Mouse (Mus musculus): ENCODE results near the gene Slc35b1. TPM values are rescaled to one million over a fixed set of nuclear protein-coding genes. Genes with fewer than 3 reads are reported as not detected.

Slc35b1 gene
- total RNA-seq (2017): 42.2 to 79.4 TPM (median 58.1 TPM) in 3 replicates

DNA sequence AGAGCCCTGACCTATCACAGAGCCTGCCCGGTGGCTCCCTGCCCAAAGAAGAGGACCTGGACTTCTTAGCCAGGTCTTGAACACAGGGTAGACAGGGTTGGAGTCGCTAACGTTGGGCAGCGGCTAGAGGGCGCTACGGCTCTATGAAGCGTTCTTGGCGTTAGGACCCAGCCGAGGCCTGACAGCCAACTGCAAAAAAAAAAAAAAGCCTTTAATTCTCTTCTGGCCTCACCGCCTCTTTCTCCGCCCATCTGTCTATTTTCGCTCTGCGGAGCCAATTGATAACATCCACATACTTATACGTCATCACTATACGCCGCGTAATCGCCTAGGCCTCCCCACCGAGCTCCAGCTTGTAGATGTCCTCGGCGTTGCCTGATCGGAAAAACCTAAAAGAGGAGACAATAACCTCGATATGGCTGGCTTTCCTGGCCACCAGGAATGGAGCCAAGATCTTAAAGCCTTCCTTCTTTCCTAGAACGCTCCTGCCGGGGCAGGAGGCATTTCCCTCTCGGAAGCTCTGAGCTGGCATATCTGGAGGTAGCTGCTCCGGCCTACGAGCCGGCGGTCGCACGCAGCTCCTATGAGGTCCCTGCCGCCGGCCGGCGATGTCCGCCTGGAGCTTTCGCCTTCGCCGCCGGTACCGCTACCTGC, at the start of gene Slc35b1:
Slc35b1 (plus strand) TSS at position 374 of the 654 bp plus-strand sequence.
- ATAC-seq (replicated peaks; ENCODE audit: insufficient number of reproducible peaks, low FRiP score, low TSS enrichment, poor library complexity, severe bottlenecking): peak; percentile 89

DNA sequence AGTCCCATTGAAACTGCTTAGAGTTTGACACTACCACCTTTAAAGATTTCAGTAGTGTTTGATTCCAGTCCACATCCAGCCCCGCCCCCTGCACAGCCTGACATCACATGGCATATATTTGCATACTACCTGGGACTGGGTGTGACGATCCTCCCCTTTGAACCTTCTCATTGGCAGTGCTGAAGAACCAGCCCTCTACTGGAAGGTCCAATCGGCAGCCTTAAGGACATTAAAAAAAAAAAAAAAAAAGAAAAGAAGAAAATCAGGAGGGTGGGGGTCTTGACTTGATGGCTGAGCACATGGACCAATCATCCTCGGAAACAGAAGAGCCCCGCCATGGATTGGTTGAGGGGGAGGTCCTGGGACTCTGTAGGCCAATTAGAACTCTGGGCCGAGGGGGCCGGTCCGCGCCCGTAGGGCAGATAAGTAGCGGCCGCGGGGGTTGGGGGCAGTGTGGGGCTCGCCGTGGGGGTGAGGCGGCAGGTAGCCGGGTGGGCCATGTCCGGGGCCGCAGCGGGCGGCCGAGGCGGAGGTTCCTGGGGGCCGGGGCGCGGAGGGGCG, 47.8 kb upstream of the Slc35b1 start, which contains the start of gene Fam117a:
Fam117a (plus strand) TSS at position 451 of the 561 bp plus-strand sequence.
- ATAC-seq (replicated peaks; ENCODE audit: insufficient number of reproducible peaks, low FRiP score, low TSS enrichment, poor library complexity, severe bottlenecking): peak; percentile 76

GRCm38 (mm10) chr11:95337129-95337813, 47.2 kb upstream of the Slc35b1 start:
- peak; percentile 49 for ATAC-seq (replicated peaks; ENCODE audit: insufficient number of reproducible peaks, low FRiP score, low TSS enrichment, poor library complexity, severe bottlenecking)

DNA sequence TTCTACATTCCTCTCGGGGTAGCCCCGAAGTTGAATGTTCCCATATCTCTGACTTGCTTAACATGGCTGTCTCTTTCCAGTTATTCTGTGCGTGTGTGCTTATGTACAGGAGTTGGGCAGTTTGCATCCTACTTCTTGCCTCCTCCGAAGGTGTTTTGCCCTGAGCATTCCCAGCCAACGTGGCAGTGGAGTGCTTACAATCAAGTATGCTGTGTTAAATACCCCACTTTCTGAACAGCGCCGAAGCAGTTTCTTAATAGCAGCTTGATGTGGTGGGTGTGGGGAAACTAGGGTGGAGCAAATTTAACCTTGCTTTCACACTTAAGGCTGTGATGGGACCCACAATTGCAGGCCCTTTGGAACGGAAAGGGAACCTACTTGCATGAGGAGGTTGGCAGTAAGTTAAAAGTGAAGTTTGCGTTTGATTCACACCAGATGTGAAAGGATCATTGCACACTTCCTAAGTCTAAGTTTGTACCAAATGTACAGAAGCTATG, 46.6 kb upstream of the Slc35b1 start:
- 0 out of 2 replicates have a peak, but pooled peaks have one; percentile 3 for ATAC-seq (replicated peaks; ENCODE audit: insufficient number of reproducible peaks, low FRiP score, low TSS enrichment, poor library complexity, severe bottlenecking)

DNA sequence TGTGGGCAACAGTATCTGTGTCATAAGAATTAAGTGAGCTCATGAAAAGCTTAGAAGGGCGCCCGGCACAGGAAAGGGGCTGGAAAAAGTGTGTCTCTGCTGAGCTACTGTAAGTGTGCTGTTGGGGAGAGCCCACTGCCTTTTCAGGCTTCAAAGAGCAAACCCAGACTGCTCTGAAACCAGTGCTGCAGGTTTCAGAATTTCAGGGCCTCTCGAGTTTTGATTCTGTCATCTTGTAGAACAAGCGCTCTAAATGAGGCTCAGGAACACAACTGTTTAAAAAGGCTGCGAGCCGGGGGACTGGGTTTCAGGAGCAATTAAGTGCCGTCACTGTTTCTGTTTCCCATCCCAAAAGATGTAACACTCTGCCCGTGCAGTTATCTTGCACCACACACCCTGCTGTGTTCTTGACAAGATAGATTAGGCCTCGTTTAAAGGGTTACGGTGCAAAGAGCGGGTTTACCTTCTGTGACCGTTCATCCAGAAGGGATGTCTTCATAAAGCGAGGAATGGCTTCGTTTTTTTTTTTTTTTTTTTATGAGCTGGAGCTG, 44.9 kb upstream of the Slc35b1 start:
- ATAC-seq (replicated peaks; ENCODE audit: insufficient number of reproducible peaks, low FRiP score, low TSS enrichment, poor library complexity, severe bottlenecking): no peak

DNA sequence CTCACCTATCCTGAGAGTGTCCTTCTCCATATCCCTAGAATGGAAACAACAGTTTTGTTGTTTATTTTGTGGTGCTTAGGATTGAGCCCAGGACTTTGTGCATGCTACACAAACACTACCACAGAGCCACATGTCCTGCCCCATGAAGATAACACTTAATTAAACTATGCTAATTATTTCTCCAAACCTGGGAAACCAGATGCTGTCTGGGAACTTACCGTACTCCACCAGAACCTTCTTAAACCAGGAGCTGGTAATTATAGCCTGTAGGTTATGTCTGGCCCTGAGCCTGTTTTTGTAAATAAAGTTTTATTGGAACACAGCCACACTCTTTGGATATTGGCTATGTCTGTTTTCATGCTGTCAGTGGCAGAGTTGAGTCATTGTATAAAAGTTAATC, 44.2 kb upstream of the Slc35b1 start:
- no peak for ATAC-seq (replicated peaks; ENCODE audit: insufficient number of reproducible peaks, low FRiP score, low TSS enrichment, poor library complexity, severe bottlenecking)

- ATAC-seq (replicated peaks; ENCODE audit: insufficient number of reproducible peaks, low FRiP score, low TSS enrichment, poor library complexity, severe bottlenecking): no peak
These were observed 43.8 kb upstream of the Slc35b1 start for GRCm38 (mm10) chr11:95340664-95341063.

GRCm38 (mm10) chr11:95343180-95343579, 41.3 kb upstream of the Slc35b1 start:
- ATAC-seq (replicated peaks; ENCODE audit: insufficient number of reproducible peaks, low FRiP score, low TSS enrichment, poor library complexity, severe bottlenecking): no peak

- no peak for ATAC-seq (replicated peaks; ENCODE audit: insufficient number of reproducible peaks, low FRiP score, low TSS enrichment, poor library complexity, severe bottlenecking)
These were observed 40.3 kb upstream of the Slc35b1 start for GRCm38 (mm10) chr11:95344181-95344580.

DNA sequence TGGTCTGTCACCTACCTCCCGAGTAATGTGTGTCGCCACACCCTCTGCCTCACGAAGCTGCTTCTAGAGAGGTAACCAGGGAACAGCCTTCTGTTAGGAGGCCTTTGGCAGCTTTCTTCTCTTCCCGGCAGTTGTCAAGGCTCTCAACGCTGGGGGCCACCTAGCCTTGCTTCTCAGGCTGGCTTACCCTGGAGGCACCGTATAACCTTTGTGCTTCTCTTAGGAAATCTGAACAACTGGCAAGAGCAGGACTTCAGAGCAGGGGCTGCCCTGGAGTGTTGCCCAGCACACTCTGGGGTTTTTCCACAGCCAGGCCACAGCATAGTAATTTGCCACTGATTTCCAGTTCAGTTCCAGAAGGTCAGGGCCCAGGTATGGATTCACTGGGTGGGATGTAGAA, 34.2 kb upstream of the Slc35b1 start:
- no peak for ATAC-seq (replicated peaks; ENCODE audit: insufficient number of reproducible peaks, low FRiP score, low TSS enrichment, poor library complexity, severe bottlenecking)

DNA sequence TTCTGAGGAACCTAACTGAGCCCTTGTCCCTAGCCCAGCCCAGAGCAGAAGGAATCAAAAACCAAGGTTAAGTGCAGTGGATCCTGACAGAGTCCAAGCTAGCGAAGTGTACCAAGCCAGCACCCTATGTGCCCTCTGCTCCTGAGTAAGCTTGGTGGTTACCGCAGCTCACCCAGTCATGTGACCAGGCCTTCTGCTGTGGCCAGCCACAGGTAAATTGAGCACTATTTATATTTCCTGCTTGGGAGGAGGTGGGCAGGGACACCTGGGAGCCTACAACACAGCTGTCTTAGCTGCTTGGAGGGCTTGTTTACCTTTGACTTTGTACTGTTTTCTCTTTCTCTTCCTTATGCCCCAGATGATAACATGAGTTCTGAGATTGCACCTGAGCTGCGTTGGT, 33.5 kb upstream of the Slc35b1 start:
- no peak for ATAC-seq (replicated peaks; ENCODE audit: insufficient number of reproducible peaks, low FRiP score, low TSS enrichment, poor library complexity, severe bottlenecking)

GRCm38 (mm10) chr11:95352686-95353085, 31.8 kb upstream of the Slc35b1 start:
- no peak for ATAC-seq (replicated peaks; ENCODE audit: insufficient number of reproducible peaks, low FRiP score, low TSS enrichment, poor library complexity, severe bottlenecking)

DNA sequence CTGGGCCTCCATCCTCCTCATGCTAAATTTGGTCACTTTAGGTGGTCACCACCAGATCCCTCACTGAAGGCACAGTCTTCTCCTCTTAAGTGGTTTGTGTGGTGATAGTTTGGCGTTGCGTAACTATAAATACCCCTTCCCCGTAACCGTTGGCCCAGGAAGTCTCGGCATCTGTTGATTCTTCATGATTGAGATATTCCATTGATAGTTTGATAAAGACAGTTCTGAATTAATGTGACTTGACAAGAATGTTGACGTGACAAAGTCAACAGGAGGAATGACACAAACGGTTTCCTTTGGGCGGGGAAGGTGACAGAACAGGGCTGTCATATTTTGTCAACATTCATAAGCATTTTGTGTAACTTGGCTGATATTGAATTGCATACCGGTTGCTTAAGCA, 31.3 kb upstream of the Slc35b1 start:
- no peak for ATAC-seq (replicated peaks; ENCODE audit: insufficient number of reproducible peaks, low FRiP score, low TSS enrichment, poor library complexity, severe bottlenecking)

- peak; percentile 71 for ATAC-seq (replicated peaks; ENCODE audit: insufficient number of reproducible peaks, low FRiP score, low TSS enrichment, poor library complexity, severe bottlenecking)
These were observed 30.1 kb upstream of the Slc35b1 start for GRCm38 (mm10) chr11:95354228-95354944.

GRCm38 (mm10) chr11:95354945-95355660, 29.4 kb upstream of the Slc35b1 start:
- ATAC-seq (replicated peaks; ENCODE audit: insufficient number of reproducible peaks, low FRiP score, low TSS enrichment, poor library complexity, severe bottlenecking): no peak

DNA sequence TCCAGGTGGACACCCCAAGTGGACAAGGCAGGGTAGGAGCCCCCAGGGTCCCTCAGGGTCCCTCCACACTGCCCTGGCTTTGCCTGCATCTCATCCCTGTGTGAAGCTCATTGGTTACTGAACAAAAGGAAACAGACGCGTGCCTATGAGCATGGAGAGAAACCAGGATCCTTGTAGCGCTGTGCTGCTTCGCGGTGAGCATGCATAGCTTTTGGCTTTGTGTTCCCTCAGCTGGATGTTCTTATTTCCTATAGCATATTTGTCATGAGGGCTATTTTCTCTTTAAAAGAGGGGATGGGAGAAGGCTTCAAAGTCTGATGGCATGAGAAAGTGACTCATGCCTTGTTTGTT, 28.9 kb upstream of the Slc35b1 start:
- ATAC-seq (replicated peaks; ENCODE audit: insufficient number of reproducible peaks, low FRiP score, low TSS enrichment, poor library complexity, severe bottlenecking): no peak

DNA sequence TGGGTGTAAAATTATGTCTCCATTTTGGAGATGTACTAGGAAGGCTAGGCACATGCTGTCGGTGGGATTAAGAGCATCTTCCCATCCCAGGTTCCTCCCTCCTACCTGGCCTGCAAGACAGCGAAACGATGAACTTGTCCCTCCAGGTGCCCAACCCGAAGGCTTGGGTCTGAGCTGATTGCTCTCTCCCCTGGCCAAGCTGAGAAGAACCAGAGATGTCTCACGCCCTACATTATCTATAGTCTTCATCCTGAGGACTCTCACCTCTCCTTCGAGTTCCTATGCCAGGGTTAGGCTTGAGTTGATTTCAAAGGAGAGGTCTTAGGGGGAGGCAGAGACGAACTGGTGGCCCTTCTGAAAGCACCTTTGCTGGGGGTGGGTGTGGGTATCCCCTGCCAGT, 28.5 kb upstream of the Slc35b1 start:
- no peak for ATAC-seq (replicated peaks; ENCODE audit: insufficient number of reproducible peaks, low FRiP score, low TSS enrichment, poor library complexity, severe bottlenecking)

DNA sequence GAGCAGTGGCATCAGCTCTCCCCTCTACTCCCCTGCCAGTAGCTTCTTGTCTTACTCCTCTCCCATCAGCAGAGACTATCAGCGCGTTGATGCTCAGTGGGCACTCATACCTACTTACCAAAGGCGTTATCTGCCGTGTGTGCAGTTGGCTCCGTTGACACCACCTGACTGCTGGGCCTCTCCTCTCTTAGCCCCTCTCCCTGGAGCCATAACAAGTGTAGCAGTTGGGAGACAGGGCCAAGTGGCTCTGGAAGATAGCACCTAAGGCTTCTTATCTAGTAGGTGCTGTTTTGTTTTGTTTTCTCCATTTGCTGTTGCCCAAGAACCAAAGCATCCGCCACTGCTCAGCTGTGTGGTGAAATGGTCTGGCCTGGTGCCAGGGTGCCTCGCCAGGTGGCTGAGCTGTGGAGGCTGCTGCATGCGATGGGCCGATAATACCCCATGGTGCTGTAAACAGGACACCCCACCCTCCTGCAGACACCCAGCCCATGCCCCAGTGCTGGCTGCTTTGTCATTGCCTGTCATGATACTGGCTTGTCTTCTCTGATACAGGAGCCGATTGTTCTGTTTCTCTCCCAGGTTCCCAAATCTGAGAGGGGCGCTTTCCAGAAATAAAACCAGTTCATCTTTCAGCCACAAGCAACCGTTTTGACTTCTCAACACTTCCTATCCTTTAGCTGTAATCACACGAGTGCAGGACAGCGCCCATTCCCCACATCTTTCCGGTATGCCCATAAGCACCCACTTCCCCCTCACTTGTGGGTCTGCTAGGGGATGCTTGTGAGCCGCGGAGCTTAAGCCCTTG, 27.8 kb upstream of the Slc35b1 start:
- peak; percentile 67 for ATAC-seq (replicated peaks; ENCODE audit: insufficient number of reproducible peaks, low FRiP score, low TSS enrichment, poor library complexity, severe bottlenecking)
